Mouse (Mus musculus) monocyte, adult 2 months (primary cell): ENCODE data around the gene Arl3.

Experiments used
- DNase-seq, 2 experiments: peaks; one replicate each; pipeline ENCODE4 v3.0.0; 2022; ENCODE audit warnings: low spot score in 2 of 2, low read depth in 1 of 2

Gene Arl3

DNA sequence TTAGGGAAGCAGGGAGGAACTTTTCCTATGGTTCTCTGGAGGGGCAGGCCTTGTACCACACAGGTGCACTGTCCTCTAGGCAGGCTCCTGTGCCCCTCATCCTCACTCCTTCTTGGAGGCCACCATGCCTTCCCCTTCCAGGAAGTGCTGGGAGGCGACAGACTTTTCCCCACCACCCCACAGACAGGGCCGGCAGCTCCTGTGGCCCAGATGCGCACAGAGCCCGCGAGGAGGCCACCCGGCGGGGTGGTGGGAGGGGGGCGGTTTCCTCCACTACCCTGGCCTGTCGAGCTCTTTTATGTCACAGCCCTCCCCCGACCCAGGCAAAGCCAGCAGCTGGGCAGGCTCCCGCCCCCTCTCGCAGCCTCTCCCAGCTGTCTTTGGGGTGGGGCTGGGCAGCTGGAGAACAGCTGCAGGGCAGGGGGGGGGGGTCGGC lies 54.6 kb downstream of the Arl3 start:
- DNase-seq, result no peak

DNA sequence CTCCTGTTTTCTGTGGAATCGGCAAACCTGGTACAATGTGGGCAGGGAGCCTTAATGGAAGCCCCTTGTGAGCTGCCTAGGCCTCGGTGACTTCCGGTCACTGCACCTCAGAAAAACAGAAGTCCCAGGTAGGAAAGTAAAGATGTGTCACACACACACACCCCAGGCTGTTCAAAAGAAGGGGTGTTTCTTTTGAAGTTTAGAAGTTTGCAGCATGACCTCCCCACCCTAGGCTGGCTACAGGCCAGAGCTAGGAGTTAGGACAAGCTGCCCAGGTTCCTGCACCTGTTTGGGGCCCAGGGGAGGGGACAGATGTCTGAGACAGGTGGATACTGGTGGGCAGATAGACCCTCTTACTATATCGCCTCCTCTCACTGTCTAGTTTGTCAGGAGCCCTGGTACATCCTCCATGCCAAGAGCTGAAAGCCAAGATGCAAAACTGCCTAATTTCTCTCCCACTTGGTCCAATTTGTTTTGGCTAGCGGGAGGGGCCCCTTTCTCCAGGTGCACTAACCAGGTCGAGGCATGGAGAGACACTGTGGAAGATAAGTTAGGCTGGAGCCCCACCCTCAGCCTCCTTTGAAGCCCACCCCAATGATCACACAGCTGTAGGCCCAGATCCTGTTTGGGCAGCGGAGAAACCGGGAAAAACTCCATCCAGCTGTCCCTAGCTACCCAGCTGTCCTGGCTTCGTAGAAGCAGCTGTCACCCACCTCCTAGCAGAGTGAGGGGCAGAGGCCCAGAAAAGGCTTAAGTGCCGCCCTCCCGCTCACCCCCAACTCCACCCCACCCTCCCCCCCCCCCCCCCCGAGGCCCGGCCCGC lies 55.3 kb downstream of the Arl3 start:
- DNase-seq, result no peak

DNA sequence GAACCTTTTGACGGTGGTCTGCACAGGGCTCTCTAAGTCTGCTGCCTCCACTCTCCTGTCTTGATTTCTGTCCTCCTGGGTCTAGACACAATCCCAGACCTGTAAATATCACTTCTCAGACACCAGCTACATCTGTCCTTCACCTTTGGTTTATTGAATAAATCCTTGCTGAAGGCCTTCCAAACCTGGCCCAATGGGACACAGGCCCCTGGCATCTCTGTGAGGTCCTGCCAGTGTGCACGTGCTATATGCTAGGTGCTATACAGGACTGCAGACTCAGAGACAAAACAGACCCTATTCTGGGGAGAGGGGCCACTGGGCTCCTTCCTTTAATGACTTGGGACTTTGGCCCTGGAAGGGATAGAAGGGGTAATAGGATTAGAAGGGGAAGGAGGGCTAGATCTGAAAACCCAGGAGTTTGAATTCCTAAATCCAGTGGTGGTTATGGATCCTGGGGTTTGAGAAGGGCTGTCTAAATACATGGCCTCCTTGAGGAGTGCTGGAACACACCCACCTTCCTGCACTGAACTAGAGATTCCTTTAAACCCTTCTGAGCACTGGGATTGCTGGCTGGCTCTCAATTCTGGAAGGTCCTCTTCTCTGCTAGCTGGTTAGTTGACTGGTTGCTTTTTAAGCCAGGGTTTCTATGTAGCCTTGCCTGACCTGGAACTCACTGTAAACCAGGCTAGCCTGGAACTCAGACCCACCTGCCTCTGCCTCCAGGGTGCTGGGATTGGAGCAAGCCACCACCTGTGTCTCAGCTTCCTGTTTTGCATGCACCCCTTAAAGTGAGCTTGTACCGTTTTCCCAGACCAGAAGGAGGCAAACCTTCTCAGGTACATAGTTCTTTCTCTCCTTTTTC lies 56.1 kb downstream of the Arl3 start:
- DNase-seq, result no peak

DNA sequence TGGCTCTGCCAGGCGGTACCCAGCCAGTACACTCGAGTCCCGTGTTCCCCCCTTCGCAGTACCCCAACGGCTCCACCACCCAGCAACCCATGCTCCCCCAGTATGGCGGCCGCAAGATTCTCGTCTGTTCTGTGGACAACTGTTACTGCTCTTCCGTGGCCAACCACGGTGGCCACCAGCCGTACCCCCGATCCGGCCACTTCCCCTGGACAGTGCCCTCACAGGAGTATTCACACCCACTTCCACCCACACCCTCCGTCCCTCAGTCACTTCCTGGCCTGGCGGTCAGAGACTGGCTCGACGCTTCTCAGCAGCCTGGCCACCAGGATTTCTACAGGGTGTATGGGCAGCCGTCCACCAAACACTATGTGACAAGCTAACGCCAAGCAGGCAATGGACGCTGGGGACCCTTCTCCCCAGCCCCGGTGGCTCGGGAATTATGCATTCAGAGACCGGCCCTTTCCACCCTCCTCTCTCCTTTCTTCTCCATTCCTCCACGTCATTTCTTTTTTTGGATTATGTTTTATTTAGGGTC lies 57.6 kb downstream of the Arl3 start:
- no peak for DNase-seq

DNA sequence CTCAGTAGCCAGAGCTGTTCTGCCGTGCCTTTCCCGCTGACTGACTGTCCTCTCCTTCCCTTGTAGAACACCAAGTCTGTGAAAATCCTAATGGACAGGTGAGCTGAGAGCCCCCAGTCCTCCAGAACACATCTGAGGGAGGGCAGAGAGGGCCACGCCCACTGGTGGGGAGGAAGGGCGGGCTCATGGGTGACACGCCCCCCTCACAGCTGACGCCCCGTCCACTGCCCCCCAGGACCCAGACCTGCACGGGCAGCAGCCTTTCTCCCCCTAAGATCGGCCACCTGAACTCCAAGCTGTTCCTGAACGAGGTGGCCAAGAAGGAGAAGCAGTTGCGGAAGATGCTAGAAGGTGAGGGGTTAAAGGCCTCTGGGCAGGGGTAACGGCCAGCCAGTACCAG lies 58.6 kb downstream of the Arl3 start:
- DNase-seq, result no peak

DNA sequence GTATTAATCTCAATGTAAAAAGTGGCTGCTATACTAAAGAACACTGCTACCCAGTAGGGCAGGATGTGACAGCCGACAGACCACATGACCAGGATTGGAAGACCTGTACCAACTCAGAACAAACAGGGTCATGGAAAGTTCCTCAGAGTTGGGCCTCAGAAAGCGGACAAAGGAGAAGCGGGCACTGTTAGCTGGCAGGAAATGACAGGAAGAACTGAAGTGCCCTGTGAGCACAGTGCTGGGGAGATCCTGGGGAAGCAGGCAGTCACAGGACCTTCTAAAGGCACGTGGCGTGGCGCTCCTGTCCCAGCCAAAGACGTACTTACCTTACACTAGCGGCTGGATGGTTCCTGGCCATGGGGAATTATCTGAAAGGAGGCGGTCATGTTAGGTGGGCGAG lies 61.7 kb downstream of the Arl3 start:
- peak; percentile 74 for DNase-seq

DNA sequence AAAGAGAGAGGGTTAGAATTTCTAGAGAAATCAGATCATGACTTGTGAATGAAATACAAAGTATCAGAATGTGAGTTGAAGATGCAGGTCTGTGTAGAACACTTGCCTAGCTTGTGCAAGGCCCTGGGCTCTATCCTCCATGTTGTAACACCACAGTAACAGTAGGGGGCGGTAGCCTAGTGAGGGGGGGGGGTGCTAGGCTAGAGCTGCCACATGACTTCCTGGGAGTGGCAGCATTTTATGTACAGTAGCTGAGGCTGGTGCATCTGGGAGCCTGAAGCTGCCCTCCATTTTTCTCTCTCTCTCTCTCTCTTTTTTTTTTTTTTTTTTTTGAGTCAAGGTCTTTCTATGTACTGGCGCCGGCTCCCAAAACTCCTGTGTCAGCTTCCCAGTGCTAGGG lies 62.2 kb downstream of the Arl3 start:
- DNase-seq, result no peak

DNA sequence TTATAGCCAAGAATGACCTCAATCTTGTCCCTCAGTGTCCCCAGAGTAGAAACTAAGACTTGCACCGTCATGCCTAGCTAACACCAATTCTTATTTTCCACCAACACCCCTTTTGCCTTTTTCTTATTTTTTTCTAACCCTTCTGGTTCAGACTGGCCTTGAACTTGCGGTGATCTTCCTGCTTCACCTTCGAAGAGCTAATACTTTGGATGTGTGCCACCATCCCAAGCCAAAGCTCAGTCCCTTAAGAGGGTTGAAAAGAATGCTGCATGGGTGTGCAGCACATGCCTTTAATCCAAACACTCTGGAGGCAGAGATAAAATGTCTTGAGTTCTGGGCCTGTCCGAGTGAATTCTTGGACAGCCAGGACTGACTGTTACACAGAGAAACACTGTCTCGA lies 62.6 kb downstream of the Arl3 start:
- DNase-seq, result no peak

DNA sequence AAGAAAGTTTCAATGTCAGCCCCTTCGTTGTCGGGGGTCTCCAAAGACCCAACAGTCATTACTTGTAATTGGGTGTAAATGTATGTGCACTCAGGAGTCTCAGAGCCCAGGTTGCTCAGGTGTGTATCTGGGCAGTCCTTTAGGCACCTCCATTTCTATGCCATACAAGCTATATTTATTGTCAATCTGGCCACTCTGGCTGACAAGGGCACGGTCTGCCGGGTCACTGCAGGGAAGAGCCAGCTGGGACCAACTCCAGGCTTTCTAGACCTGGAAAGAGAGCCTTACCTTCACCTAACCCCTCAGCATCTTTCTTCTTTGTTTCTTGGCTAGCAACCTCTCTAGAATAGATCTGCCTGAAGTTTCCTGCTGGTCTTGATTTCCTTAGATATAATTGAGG lies 63.3 kb downstream of the Arl3 start:
- DNase-seq, result no peak

DNA sequence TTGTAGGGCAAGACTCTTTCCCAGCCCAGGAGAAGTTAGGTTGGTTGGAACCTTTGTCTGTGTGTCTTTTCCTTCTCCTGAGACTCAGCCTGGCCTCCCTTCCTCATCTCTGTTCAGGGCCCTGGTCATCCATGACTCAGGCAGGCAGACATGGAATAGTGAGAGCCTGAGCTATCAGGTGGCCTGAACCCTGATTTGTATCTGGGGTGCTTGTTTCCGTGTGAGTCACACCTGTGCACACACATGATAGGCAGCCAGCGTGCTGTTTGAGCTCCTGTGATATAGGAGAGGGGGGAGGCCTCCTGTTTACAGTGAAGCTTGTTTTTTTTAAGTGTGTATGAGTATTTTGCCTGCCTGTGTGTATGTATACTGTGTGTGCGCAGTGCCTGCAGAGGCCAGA lies 63.8 kb downstream of the Arl3 start:
- DNase-seq, result no peak

DNA sequence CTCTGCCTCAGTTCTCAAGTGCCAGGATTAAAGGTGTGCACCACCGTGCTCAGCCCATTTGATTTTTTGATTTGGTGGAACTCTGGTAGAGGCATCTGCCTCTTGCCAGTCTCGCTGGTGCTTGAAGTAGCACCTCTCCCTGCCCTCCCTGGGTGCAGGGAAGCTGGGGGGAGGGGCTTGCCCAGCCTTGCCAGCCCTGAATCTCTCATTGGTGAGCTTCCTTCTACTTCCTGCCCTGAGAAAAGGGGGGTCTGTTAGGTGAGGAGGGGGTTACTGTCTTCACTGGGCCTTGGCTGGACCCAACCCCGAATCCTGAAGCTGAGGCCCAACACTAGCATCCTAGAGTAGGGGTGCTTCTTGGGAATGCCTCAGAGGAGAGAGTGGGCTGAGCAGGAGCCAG lies 64.3 kb downstream of the Arl3 start:
- no peak for DNase-seq

DNA sequence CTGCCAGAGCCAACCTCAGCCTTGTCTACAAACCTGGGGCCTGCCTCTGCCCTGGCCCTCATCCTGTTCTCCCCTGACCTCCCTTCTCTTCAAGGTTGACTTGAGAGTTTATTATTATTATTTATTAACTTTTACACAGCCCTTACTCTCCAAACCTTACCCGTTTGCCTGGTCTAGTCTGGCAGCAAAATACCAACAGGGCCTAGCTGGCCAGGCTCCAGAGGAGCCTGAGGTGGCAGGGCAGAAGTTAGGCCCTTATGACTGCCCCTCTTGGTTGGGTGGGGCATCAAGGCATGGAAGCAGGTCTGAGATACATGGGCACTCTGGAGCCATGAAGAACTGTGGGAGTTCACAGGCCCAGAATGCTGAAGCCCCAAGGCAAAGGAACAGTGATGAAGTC lies 65.2 kb downstream of the Arl3 start:
- no peak for DNase-seq

DNA sequence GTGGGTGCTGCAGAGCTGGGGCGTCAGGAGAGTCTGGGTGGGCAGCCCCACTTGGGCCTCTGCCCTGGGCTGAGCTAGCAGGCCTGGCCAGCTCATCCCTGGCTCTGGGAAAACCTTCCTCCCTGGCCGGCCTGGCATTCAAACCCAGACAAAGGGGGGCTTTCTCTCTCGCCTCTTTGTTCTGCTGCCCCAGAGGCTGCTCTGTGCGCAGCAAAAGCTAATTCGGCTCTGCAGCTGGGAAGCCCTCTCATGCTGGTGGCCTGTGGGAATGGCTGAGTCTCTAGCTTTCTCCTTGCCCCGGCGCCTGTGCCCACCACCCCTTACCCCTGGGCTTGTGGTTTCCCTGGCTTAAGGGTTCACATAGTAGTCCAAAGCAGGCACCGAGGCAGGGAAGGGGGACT lies 65.8 kb downstream of the Arl3 start:
- DNase-seq, result no peak

DNA sequence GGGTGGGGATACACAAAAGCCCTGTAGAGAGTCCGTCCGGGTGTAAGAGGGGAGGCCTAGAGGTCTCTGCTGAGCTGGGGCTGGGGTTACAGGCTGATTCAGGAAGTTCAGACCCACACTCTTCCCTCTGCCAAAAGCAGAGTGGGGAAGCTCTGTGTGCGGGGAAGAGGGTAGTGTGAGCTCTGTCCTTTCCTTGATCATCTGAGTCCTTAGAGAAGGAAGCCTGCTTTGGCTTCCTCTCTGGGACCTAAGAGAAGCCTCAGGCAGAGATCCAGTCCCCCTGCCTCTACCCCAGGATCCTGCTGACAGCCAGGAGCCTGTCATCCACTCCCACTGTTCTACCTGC lies 66.7 kb downstream of the Arl3 start:
- no peak for DNase-seq

DNA sequence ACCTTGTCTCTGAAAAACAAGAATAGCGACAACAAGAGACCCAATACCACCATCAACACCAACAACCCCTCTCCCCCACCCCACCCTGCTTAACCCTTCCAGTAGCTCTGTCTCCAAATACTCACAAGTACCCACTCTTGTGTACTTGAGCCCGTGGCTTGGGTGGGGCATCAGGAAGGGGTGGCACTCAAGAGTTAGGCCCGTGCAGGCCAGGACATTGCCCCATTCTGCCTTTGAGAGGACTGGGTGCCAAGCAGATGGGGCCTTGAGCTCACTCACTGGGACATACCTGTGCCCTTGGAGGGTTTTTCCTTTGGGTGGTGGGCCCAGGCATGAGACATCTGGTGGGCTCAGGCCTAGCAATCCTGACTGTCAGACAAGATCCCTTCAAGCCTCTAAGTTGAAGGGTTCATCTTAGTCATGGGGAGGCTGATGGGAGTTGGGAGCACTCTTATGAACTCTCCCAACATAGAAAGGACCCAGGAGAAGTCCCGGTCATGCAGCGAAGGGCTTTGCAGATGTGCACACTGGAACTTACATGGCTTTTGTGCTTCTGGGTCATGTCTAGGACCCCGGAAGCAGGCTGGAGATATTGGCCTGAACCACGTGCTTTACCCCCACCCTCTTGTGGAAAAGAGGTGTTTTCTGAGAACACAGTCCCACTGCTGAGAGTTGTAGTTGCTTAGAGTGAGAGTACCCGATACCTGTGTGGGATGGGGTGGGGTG lies 67.2 kb downstream of the Arl3 start:
- DNase-seq, result no peak

DNA sequence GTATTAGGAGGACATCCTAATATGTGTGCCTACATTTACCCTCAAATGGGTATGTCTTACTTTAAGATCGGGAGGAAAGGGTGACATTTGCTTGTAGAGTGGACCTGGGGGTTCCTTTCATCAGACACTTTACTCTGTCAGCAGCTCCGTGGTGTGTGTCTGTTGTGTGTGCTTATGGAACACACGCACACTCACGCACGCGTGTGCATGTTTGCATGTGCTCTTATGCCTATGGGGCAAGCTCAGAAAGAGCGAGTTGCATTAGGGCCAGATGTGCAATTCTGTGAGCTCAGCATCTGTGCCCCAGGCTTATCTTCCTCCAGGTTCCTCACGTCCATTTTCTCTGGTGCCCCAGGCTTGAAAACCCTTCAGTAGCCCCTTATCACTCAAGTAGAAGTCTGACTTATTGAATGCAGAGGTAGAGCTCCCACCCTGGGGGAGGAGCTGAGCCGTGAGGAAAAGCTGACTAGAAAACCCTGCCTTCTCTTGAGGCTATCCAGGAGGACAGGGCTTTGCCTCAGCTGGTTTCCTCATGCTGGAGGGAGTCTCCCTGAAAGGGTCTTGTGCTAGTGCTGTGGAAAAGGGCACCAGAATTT lies 68.1 kb downstream of the Arl3 start:
- no peak for DNase-seq

DNA sequence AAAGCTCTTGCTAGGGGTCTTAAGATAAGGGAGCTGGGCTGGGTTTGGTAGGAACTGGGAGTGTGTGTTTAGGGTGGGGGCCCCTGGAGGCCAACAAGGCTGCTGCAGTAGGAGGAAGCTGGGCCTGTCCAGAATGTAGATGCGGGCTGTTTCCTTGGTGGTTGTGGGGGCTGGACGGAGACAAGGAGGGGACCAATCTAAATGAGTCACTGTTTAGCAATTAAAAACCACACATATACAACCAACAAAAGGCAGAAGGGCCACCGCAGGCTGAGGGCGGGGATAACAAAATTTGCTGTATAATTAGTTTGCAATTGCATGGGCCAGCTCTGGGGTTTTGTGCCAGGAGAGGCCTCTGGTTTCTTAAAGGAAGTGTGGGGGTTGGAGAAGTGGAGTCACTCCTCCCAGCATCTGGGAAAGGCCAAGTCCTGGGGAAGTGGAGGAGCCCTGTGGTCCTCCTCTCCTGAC lies 68.9 kb downstream of the Arl3 start:
- DNase-seq, result peak in 1 of 2 experiments; percentile 86

DNA sequence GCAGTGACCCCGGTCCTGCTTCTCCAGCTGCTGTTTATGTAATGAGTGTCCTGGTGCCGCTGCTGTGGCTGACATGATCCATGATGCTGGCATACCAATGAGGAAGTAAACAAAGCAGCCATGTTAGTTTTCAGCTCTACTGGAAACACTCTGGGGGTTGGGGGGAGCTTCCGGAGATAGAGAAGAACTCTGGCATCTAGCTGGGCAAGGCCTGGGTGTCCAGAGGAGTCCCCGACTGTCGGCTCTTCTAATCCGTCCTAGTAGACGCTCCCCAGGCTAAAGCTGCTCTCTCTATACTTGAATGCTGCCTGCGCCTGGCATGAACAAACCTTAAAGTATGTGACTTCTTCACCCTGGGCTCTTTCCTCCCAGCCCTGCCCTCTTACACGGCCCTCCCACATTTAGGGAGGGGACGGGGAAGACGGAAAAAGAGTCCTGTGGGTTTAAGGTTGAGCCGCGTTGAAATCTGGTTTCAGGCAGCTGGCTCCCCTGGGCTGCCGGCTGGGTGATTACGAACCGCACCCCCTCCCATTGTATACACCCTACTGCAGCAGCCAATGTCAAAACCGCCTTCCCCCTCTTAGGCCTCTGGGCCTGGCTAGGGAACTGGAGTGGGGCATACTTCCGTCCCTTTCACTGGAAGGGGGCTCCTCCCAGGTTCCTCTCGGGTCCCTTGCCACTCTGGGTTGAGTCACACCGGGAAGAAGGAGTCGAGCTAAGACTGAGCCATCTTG lies 69.5 kb downstream of the Arl3 start:
- DNase-seq, result peak; percentile 57 to 80

DNA sequence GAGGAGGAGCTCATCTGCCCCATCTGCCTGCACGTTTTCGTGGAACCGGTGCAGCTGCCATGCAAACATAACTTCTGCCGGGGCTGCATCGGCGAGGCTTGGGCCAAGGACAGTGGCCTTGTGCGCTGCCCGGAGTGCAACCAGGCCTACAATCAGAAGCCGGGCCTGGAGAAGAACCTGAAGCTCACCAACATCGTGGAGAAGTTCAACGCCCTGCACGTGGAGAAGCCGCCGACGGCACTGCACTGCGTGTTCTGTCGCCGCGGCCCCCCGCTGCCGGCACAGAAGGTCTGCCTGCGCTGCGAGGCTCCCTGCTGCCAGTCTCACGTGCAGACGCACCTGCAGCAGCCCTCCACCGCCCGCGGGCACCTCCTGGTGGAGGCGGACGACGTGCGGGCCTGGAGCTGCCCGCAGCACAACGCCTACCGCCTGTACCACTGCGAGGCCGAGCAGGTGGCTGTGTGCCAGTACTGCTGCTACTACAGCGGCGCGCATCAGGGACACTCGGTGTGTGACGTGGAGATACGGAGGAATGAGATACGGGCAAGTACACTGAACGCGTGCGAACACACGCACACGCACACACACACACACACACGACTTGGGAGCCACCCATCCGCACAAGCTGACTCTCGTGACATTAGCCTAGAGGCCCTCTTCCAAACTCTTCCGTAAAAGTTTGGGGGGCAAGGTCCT lies 70.4 kb downstream of the Arl3 start:
- peak; percentile 24 to 54 for DNase-seq

DNA sequence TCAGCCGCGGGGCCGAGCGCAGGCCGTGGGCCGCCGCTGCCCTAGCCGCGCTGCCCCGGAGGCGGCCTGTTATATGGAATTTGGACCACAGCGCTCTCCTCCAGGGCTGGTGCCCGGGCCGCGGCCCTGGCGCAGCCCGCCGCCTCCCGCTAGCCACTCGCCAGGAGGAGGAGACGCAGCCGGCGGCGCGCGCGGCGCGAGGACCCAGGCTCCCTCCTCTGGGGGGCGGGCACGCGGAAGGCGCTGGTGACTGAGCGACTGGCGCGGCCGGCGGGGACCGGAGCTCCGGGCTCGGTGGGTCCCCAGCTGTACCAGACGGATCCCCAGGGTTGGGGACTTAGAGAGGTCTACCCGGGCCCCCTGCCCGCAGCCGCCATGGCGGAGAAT lies 70.9 kb downstream of the Arl3 start:
- peak; percentile 31 to 52 for DNase-seq
